Mouse (Mus musculus): Measurements from ENCODE around the gene Lrmda. TPM values are rescaled to one million over a fixed set of nuclear protein-coding genes. Genes with fewer than 3 reads are reported as not detected.

Gene Lrmda
- total and polyA plus RNA-seq, 3 experiments = 5.1 to 5.9 TPM; not detected in 1

DNA sequence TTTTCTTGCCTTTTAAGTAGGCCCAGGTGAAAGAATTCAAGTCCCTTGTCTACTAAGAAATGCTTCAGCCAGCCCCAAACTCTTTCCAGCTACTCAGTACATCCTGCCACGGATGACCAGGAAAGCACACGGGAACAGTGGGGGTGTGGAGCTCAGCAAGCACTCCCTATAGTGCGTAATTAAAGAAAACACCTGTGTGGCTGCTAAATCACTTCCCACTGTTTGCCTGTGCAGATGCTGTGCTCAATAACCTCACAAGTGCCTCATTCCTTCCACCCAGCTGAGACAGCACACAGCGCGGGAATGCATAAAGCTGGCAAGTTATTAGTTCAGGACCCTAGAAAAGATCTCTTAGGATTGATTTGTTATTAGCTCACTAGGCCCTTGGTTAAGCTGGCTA lies 949.2 kb downstream of the Lrmda start:
- Histone ChIP-seq H3K79me2 (ENCODE audit: control insufficient read depth, insufficient read depth, low read length, poor library complexity) (no peaks in the 10 kb centered on the region), H3K4me3 (ENCODE audit: control insufficient read depth in 1 of 2, insufficient read depth in 1 of 2, low read depth in 2 of 2, low read length in 2 of 2) (no peak overlapping the region), H3K9ac (ENCODE audit: control insufficient read depth, low read depth, low read length, poor library complexity, severe bottlenecking) (no peak overlapping the region), H3K27ac (ENCODE audit: control insufficient read depth, low read depth, low read length) (no peak overlapping the region), H3K4me1 (ENCODE audit: control insufficient read depth in 1 of 2, insufficient read depth in 2 of 2, low read length in 2 of 2) (no peaks in the 10 kb centered on the region), H3K9me3 (replicated peaks; ENCODE audit: insufficient read depth, low read length) (no peaks in the 10 kb centered on the region), H3K36me3 (ENCODE audit: control insufficient read depth in 1 of 2, insufficient read depth in 2 of 2, low read length in 2 of 2) (no peaks in the 10 kb centered on the region), H3K27me3 (ENCODE audit: control insufficient read depth in 1 of 2, insufficient read depth in 2 of 2, low read length in 2 of 2) (no peaks in the 10 kb centered on the region)
- TF ChIP-seq GATA1 (IDR thresholded peaks at IDR 0.05; ENCODE audit: low read depth, low read length) (no peak), MAZ (IDR thresholded peaks at IDR 0.05; ENCODE audit: low read depth, low read length) (no peak), KAT2A (conservative IDR thresholded peaks at IDR 0.05; ENCODE audit: low read depth, low read length) (no peak), MAFK (IDR thresholded peaks at IDR 0.05; ENCODE audit: borderline replicate concordance, low read depth, low read length) (no peak), HCFC1 (IDR thresholded peaks at IDR 0.05; ENCODE audit: low read depth, low read length) (no peak)
- no peak for DNase-seq (ENCODE audit: low read depth, low spot score)

DNA sequence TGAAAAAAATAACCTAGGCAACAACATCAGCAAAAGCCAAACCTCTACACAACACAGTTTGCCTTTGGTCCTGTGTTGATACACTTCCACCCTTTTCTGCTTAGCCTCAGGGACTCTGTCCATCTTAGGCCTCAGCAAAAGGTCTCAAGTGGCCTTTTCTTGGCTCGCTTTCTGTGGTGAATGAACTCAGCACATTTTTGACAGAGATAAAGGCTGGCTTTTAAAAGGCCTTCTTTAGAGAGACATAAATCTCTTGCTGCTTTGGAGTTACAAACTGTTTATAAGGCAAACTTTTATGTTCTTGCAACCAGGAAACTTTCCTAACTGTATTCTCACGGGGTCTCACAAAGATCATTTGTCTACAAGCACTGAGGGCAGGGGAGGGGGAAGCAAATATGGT lies 967.2 kb downstream of the Lrmda start:
- Histone ChIP-seq H3K36me3 (ENCODE audit: control insufficient read depth in 1 of 2, insufficient read depth in 2 of 2, low read length in 2 of 2) (peaks cover 0 to 4% of the 10 kb centered on the region in 2 experiments; a peak in 2 of 4 replicates), H3K9me3 (replicated peaks; ENCODE audit: insufficient read depth, low read length) (no peaks in the 10 kb centered on the region), H3K4me3 (ENCODE audit: control insufficient read depth in 1 of 2, insufficient read depth in 1 of 2, low read depth in 2 of 2, low read length in 2 of 2) (no peak overlapping the region), H3K27ac (ENCODE audit: control insufficient read depth, low read depth, low read length) (no peak overlapping the region), H3K79me2 (ENCODE audit: control insufficient read depth, insufficient read depth, low read length, poor library complexity) (no peaks in the 10 kb centered on the region), H3K4me1 (ENCODE audit: control insufficient read depth in 1 of 2, insufficient read depth in 2 of 2, low read length in 2 of 2) (peaks cover 0 to 4% of the 10 kb centered on the region in 2 experiments; a peak in 1 of 4 replicates), H3K27me3 (ENCODE audit: control insufficient read depth in 1 of 2, insufficient read depth in 2 of 2, low read length in 2 of 2) (no peaks in the 10 kb centered on the region), H3K9ac (ENCODE audit: control insufficient read depth, low read depth, low read length, poor library complexity, severe bottlenecking) (no peak overlapping the region)
- DNase-seq (ENCODE audit: low read depth, low spot score) = peak; percentile 9
- TF ChIP-seq ZKSCAN1 (IDR thresholded peaks at IDR 0.05; ENCODE audit: low read depth, low read length) (no peak), ZC3H11A (IDR thresholded peaks at IDR 0.05; ENCODE audit: low read depth, low read length) (no peak), GATA1 (IDR thresholded peaks at IDR 0.05; ENCODE audit: low read depth, low read length) (no peak), USF1 (IDR thresholded peaks at IDR 0.05; ENCODE audit: low read depth, low read length) (no peak), ZNF384 (IDR thresholded peaks at IDR 0.05; ENCODE audit: low read depth, low read length) (no peak), ETS1 (IDR thresholded peaks at IDR 0.05; ENCODE audit: low read depth, low read length) (no peak), TBP (IDR thresholded peaks at IDR 0.05; ENCODE audit: low read depth, low read length) (no peak), MYC (IDR thresholded peaks at IDR 0.05; ENCODE audit: low read depth, low read length) (no peak), SMC3 (IDR thresholded peaks at IDR 0.05; ENCODE audit: low read depth, low read length) (no peak)

DNA sequence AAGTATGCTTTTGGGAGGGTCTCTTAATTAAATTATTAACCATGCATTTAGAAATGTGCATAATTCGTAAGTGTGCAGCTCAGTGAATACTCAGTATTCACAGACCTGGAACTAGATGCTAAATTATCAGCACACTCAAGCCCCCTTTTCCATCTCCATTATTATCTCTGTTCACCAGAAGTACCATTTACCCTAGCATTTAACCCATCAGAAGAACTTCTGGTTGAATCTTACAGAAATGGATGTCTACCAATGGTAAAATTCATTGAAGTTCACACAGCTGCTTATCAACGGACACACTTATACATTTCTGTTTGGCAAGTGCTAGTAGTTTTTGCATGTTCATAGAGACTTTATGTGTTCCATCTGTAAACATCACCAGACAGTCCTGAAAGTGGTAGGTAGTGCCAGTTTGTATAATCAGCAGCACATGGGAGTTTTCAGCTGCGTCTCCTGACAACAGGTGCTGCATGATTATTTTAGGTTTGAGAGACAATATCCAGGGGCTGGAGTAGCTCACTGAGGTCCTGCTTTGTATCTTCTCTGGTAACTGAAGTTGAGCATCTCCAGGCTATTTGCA lies 968.7 kb downstream of the Lrmda start:
- no peak for TF ChIP-seq UBTF (IDR thresholded peaks at IDR 0.05; ENCODE audit: borderline replicate concordance, insufficient read depth, low read depth, low read length)
- TF ChIP-seq ZMIZ1 (IDR thresholded peaks at IDR 0.05; ENCODE audit: low read depth, low read length) = no peak
- no peak for TF ChIP-seq GABPA (IDR thresholded peaks at IDR 0.05; ENCODE audit: low read depth, low read length)
- TF ChIP-seq ZKSCAN1 (IDR thresholded peaks at IDR 0.05; ENCODE audit: low read depth, low read length) = no peak
- TF ChIP-seq TAL1 (IDR thresholded peaks at IDR 0.05; ENCODE audit: low read length) = 0 out of 2 replicates have a peak, but pooled peaks have one; percentile 9

More for the DNA sequence above, 968.7 kb downstream of the Lrmda start:
- H3K27ac ChIP-seq (ENCODE audit: control insufficient read depth, low read depth, low read length) = no peak overlapping the region
- no peak overlapping the region for H3K4me3 ChIP-seq (ENCODE audit: control insufficient read depth in 1 of 2, insufficient read depth in 1 of 2, low read depth in 2 of 2, low read length in 2 of 2)
- no peaks in the 10 kb centered on the region for H3K79me2 ChIP-seq (ENCODE audit: control insufficient read depth, insufficient read depth, low read length, poor library complexity)
- H3K9ac ChIP-seq (ENCODE audit: control insufficient read depth, low read depth, low read length, poor library complexity, severe bottlenecking) = no peak overlapping the region
- peak; percentile 13 for DNase-seq (ENCODE audit: low read depth, low spot score)
- H3K9me3 ChIP-seq (replicated peaks; ENCODE audit: insufficient read depth, low read length) = no peaks in the 10 kb centered on the region
- peaks cover 0 to 4% of the 10 kb centered on the region in 2 experiments; a peak in 2 of 4 replicates for H3K36me3 ChIP-seq (ENCODE audit: control insufficient read depth in 1 of 2, insufficient read depth in 2 of 2, low read length in 2 of 2)
- no peaks in the 10 kb centered on the region for H3K27me3 ChIP-seq (ENCODE audit: control insufficient read depth in 1 of 2, insufficient read depth in 2 of 2, low read length in 2 of 2)
- peaks cover 0 to 4% of the 10 kb centered on the region in 2 experiments; a peak in 1 of 4 replicates for H3K4me1 ChIP-seq (ENCODE audit: control insufficient read depth in 1 of 2, insufficient read depth in 2 of 2, low read length in 2 of 2)
